Mouse (Mus musculus): ENCODE measurements around the gene Gm1673. TPM values are rescaled to one million over a fixed set of nuclear protein-coding genes. Genes with fewer than 3 reads are reported as not detected.

Gene Gm1673
- polyA plus RNA-seq, 1 experiment from 2014 or later, result 526 TPM

DNA sequence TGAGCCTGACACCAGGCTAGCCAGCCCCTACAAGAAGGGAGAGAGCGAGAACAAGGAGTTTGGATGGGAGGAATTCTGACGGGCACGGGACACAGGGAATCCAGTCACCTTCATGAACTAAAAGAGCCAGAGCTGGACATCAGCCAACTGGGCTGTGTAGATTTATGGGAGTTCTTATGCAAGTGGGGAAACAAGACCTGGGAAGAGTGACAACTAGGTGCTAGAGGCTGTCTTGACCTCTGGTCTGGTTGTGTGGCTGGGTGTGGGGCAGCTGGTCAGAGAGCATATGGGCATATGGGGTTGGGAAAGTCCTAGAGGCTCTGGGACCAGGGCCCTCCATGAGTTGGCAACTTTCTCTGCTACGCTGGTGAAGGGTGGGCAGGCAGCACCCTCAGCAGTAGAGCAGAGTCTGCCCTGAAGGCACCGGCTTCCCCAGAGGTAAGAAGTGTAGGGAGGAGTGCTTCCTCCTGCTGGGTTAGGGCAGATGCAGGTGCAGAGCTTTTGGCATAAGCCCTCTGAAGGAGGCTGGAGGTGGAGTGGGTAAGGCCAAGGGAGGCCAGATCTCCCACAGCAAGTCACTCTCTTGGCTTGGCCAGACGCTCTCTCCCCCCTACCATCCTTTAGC is 16.3 kb downstream of the Gm1673 start:
- Histone ChIP-seq H3K27me3 (peaks cover 6% of the 10 kb centered on the region; the same call in 1 of the 2 replicates), H3K36me3 (peaks cover 22% of the 10 kb centered on the region), H3K9me3 (no peaks in the 10 kb centered on the region), H3K4me1 (replicated peaks) (peaks cover 49% of the 10 kb centered on the region), H3K9ac (peak overlapping the region; percentile 94), H3K4me2 (peak overlapping the region; percentile 76), H3K4me3 (peak overlapping the region; percentile 93; the same call in 1 of the 2 replicates), H3K27ac (replicated peaks) (no peak overlapping the region)
- ATAC-seq (ENCODE audit: low read depth), result no peak
- WGBS, result 84% methylated on average over 6 of the region's 6 CpGs

DNA sequence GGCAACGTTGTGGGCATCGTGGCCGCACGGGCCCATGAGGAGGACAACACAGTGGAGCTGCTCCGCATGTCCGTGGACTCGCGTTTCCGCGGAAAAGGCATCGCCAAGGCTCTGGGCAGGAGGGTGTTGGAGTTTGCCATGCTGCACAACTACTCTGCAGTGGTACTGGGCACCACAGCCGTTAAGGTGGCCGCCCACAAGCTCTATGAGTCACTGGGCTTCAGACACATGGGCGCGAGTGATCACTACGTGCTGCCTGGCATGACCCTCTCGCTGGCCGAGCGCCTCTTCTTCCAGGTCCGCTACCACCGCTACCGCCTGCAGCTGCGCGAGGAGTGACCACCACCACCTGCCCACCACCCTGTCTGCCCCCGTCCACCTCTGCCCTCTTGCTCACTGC is 17.6 kb downstream of the Gm1673 start:
- 96% methylated on average over 25 of the region's 25 CpGs for WGBS

DNA sequence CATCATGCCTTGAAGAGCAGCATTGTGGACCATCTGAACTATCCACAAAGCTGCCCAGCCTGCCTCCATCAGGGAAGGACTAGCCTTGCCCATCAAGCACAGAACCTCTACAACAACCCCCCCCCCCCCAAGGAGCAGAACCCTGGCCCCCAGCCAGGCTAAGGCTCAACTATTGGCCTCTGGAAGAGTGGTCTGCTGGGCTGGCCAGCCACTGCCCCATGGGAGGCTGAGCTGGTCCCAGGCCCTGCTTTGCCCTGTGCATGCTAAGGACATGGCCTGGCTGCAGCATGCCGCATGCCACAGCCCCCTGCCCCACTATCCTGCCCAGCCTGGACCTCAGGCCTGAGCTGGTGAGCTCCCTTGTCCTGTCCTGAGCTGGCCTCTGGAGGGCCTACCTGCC is 18.2 kb downstream of the Gm1673 start:
- 91% methylated on average over 1 of the region's 1 CpGs for WGBS
- Histone ChIP-seq H3K4me2 (no peak overlapping the region), H3K27ac (replicated peaks) (no peak overlapping the region), H3K4me3 (no peak overlapping the region), H3K27me3 (peaks cover 6% of the 10 kb centered on the region; the same call in 1 of the 2 replicates), H3K36me3 (peaks cover 22% of the 10 kb centered on the region), H3K9ac (no peak overlapping the region), H3K4me1 (replicated peaks) (peaks cover 38% of the 10 kb centered on the region), H3K9me3 (no peaks in the 10 kb centered on the region)
- no peak for ATAC-seq (ENCODE audit: low read depth)

More for the DNA sequence above, 17.6 kb downstream of the Gm1673 start:
- Histone ChIP-seq H3K27me3 (peaks cover 6% of the 10 kb centered on the region; the same call in 1 of the 2 replicates), H3K4me1 (replicated peaks) (peaks cover 38% of the 10 kb centered on the region), H3K27ac (replicated peaks) (no peak overlapping the region), H3K9me3 (no peaks in the 10 kb centered on the region), H3K4me2 (no peak overlapping the region), H3K4me3 (no peak overlapping the region), H3K9ac (no peak overlapping the region), H3K36me3 (peaks cover 22% of the 10 kb centered on the region)
- ATAC-seq (ENCODE audit: low read depth), result no peak

DNA sequence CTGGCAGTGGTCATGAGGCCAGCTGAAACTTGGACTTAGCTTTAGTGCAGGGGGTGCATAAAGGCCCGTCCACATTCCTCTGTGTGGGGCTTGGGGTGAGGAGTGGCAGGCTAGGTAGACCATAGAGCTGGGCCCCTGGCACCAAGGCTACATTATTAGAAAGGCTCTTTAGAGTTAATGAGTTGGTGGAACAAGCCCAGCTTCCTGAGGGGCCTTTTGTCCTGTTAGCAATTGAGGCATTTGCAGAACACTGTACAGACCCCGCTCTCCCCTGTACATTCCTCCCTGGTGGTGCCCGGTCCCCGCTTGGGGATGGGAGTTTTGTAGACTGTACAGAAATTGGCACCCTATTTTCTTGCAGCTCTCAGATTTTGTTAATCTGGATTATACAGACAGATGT is 19.4 kb downstream of the Gm1673 start:
- peaks cover 22% of the 10 kb centered on the region for H3K36me3 ChIP-seq
- peaks cover 33% of the 10 kb centered on the region for H3K4me1 ChIP-seq (replicated peaks)
- WGBS, result 82% methylated on average over 4 of the region's 4 CpGs
- H3K4me3 ChIP-seq, result no peak overlapping the region
- H3K4me2 ChIP-seq, result no peak overlapping the region
- H3K9ac ChIP-seq, result no peak overlapping the region
- no peaks in the 10 kb centered on the region for H3K9me3 ChIP-seq
- no peak for ATAC-seq (ENCODE audit: low read depth)
- peaks cover 5% of the 10 kb centered on the region; the same call in 1 of the 2 replicates for H3K27me3 ChIP-seq
- no peak overlapping the region for H3K27ac ChIP-seq (replicated peaks)

DNA sequence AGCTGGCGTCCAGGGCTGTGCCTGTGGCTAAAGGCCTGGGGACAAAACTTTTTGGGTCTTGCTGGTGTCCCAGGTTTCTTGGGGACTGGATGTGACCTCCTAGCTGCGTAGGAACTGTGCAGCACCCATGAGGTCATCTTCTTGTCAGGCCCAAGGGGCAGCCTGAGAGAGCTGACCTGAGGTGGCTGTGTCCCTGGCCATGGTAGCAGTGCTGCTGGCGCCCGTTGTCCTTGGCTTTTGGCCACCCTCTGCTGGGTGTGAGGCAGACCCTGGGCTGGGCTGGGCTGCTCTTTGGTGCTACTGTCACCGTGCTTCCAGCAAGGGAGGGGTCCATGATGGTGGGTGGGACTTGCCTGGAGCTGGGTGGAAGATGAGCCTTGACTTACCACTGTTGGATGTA is 21.4 kb downstream of the Gm1673 start:
- peaks cover 14% of the 10 kb centered on the region for H3K4me1 ChIP-seq (replicated peaks)
- H3K9ac ChIP-seq, result no peak overlapping the region
- H3K27ac ChIP-seq (replicated peaks), result no peak overlapping the region
- ATAC-seq (ENCODE audit: low read depth), result no peak
- no peaks in the 10 kb centered on the region for H3K9me3 ChIP-seq
- 85% methylated on average over 5 of the region's 5 CpGs for WGBS
- H3K27me3 ChIP-seq, result no peaks in the 10 kb centered on the region
- H3K36me3 ChIP-seq, result peaks cover 22% of the 10 kb centered on the region
- no peak overlapping the region for H3K4me2 ChIP-seq
- H3K4me3 ChIP-seq, result no peak overlapping the region

DNA sequence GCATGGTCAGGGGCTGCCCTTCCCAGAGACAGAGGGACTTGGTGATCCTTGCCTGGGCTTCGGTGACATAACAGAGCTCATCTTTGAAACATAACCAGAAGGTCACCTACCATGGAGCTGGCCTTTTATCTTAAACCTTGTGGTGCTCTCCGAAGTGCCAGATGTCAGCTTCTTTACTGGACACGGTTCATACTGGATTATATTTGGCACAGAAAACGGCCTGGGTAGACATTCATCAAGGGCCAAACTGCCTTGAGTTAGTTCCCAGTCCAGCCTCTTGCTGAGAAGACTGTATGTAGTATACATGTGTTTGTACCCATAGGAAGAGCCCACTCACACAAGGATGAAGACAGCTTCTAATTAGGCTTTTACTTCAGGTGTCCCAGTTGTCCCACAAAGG is 23.6 kb downstream of the Gm1673 start:
- Histone ChIP-seq H3K4me2 (no peak overlapping the region), H3K9me3 (no peaks in the 10 kb centered on the region), H3K27ac (replicated peaks) (no peak overlapping the region), H3K9ac (no peak overlapping the region), H3K27me3 (no peaks in the 10 kb centered on the region), H3K4me1 (replicated peaks) (0 out of 2 replicates have a peak, but pooled peaks cover 6% of the 10 kb centered on the region), H3K4me3 (no peak overlapping the region), H3K36me3 (peaks cover 9% of the 10 kb centered on the region)
- no peak for ATAC-seq (ENCODE audit: low read depth)
- WGBS, result 89% methylated on average over 4 of the region's 4 CpGs

DNA sequence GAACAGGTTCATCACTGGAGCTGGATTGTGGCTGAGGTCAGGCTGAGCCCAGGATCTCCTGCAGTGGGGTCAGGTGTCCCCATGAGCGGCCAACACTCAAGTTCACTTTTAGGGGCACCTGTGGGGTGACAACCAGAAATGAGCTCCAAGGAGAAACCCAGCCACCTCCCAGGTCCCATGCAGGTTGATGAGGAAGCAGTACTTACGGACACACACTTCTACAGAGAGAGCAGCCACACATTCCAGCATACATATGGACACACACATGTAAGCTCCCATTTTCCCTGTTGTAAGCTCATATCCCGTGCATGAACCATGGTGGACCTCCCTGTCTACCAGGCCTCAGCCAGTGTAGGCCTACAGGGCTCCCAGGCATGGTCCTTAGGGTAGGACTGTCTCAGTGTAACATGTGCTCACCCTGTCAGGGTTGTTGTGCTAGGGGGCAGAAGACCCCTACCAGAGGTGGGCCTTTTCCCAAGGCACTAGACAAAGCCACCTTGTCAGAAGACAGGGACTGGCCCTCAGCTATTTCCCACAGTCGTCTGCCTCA is 24.2 kb downstream of the Gm1673 start:
- WGBS, result 81% methylated on average over 4 of the region's 4 CpGs
- H3K36me3 ChIP-seq, result 0 out of 2 replicates have a peak, but pooled peaks cover 3% of the 10 kb centered on the region
- no peak overlapping the region for H3K4me2 ChIP-seq
- H3K9ac ChIP-seq, result no peak overlapping the region
- no peaks in the 10 kb centered on the region for H3K27me3 ChIP-seq
- 0 out of 2 replicates have a peak, but pooled peaks cover 4% of the 10 kb centered on the region for H3K4me1 ChIP-seq (replicated peaks)
- no peak overlapping the region for H3K27ac ChIP-seq (replicated peaks)
- ATAC-seq (ENCODE audit: low read depth), result no peak
- H3K9me3 ChIP-seq, result no peaks in the 10 kb centered on the region
- H3K4me3 ChIP-seq, result no peak overlapping the region

DNA sequence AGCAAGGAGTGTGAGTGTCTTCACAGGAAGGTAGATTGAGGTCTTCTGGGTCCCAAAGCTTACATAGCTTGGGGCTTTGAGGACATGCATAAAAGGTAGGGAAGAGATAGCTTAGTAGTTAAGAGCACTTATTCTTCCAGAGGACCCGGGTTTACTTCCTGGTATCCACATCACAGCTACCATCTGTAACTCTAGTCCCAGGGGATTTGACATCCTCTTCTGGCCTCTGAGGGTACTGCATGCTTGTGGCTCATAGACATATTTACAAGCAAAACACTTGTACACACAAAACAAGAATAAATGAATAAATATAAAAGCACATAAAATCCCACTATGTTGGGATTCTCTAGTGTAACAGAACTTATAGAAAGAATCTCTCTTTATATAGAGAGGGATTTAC is 31.4 kb downstream of the Gm1673 start:
- H3K4me3 ChIP-seq, result no peak overlapping the region
- H3K9me3 ChIP-seq, result no peaks in the 10 kb centered on the region
- no peaks in the 10 kb centered on the region for H3K36me3 ChIP-seq
- no peak for ATAC-seq (ENCODE audit: low read depth)
- no peaks in the 10 kb centered on the region for H3K27me3 ChIP-seq
- H3K4me1 ChIP-seq (replicated peaks), result no peaks in the 10 kb centered on the region
- 55% methylated on average over 1 of the region's 1 CpGs for WGBS
- H3K9ac ChIP-seq, result no peak overlapping the region
- no peak overlapping the region for H3K4me2 ChIP-seq
- H3K27ac ChIP-seq (replicated peaks), result no peak overlapping the region

DNA sequence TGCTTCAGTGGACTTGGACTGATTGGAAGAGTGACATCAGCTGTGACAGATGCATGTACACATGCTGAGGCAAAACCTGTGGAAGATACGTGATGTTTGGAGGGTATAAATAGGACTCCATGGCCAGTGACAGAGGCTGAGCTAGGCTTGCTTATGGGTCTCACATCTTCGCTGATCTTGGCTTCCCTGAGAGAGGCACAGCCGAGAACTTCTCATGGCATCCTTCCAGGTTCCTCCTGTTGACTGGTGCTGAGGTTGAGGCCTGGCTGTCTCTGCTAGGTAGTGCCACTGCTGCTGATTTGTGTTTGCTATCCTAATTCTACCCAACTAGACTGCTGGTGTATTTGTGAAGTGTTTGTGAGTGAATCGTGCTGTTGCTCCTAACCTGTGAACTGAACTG is 35.7 kb downstream of the Gm1673 start:
- Histone ChIP-seq H3K36me3 (no peaks in the 10 kb centered on the region), H3K4me1 (replicated peaks) (no peaks in the 10 kb centered on the region), H3K27me3 (no peaks in the 10 kb centered on the region), H3K9ac (no peak overlapping the region), H3K9me3 (no peaks in the 10 kb centered on the region), H3K4me2 (no peak overlapping the region), H3K4me3 (no peak overlapping the region), H3K27ac (replicated peaks) (no peak overlapping the region)
- no peak for ATAC-seq (ENCODE audit: low read depth)
- WGBS, result 83% methylated on average over 4 of the region's 4 CpGs

DNA sequence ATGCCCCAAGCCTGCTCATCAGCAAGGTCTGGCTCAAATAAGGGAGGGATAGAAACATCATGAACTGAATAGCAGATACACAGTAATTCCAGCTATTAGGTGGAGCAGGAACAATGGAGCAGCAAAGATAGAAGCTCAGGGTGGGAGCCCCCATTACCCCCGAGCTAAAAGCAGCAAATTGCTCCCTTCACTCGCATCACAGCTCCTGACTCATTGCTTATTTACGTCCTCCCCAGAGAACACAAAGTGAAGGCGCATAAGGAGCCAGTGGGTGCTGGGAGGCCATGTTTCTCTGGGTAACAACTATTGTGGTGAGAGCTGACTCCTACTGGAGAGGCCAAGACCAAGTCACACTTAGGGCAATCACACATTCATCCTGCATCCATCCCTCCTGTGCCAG is 46.9 kb downstream of the Gm1673 start:
- Histone ChIP-seq H3K9me3 (no peaks in the 10 kb centered on the region), H3K4me1 (replicated peaks) (peaks cover 14% of the 10 kb centered on the region), H3K4me2 (no peak overlapping the region), H3K27ac (replicated peaks) (peak overlapping the region; percentile 33; the same call in 1 of the 2 replicates), H3K36me3 (no peaks in the 10 kb centered on the region), H3K9ac (no peak overlapping the region), H3K4me3 (no peak overlapping the region), H3K27me3 (no peaks in the 10 kb centered on the region)
- WGBS, result 28% methylated on average over 4 of the region's 4 CpGs
- ATAC-seq (ENCODE audit: low read depth), result no peak

DNA sequence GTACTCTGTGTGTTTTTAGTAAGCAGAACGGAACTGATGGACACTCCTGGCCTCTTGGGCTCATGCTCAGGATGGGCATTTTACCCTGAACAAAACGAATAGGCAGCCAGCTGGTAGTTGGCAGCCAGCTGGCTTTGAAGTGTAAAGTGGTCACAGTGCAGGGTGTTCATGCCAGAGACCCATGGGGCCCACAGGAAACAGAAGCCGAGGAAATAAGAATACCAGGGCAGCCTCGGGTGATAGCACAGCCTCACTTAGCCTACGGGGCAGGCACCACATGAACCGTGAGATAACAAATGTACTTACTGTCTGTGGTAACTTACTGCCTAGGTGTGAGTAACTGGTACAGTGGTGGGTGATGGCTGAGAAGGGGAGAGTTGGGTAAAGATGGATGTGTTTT is 47.8 kb downstream of the Gm1673 start:
- ATAC-seq (ENCODE audit: low read depth), result no peak
- Histone ChIP-seq H3K9me3 (no peaks in the 10 kb centered on the region), H3K4me3 (no peak overlapping the region), H3K36me3 (no peaks in the 10 kb centered on the region), H3K27ac (replicated peaks) (no peak overlapping the region), H3K4me2 (no peak overlapping the region), H3K4me1 (replicated peaks) (peaks cover 14% of the 10 kb centered on the region), H3K9ac (no peak overlapping the region), H3K27me3 (no peaks in the 10 kb centered on the region)
- WGBS, result 69% methylated on average over 6 of the region's 6 CpGs

DNA sequence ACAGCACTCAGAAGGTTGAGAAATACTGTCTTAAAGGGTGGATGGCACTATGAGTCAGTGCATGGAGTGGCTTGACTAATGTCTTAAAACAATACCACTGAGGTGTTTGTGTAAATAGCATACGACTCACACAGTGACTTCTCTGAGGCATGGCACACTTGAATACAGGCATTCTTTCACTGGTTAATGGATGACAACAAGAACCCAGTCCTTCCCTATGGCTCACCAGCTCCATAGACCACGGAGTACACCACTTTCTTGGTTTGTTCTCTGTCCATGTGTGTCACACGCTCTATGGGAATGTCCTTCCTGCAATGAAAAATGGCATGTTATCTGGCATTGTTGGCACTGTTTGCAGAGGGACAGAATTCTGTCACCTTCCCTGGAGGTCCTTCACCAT is 49.3 kb downstream of the Gm1673 start:
- Histone ChIP-seq H3K4me2 (no peak overlapping the region), H3K36me3 (no peaks in the 10 kb centered on the region), H3K27ac (replicated peaks) (no peak overlapping the region), H3K9ac (no peak overlapping the region), H3K4me1 (replicated peaks) (peaks cover 14% of the 10 kb centered on the region), H3K4me3 (no peak overlapping the region), H3K9me3 (no peaks in the 10 kb centered on the region), H3K27me3 (no peaks in the 10 kb centered on the region)
- ATAC-seq (ENCODE audit: low read depth), result no peak
- WGBS, result 61% methylated on average over 3 of the region's 3 CpGs

Measured in neural tube, embryonic 13.5 days (tissue).